Comparison of ENCODE assay signal across 22 mouse cellular contexts in the genomic region with DNA sequence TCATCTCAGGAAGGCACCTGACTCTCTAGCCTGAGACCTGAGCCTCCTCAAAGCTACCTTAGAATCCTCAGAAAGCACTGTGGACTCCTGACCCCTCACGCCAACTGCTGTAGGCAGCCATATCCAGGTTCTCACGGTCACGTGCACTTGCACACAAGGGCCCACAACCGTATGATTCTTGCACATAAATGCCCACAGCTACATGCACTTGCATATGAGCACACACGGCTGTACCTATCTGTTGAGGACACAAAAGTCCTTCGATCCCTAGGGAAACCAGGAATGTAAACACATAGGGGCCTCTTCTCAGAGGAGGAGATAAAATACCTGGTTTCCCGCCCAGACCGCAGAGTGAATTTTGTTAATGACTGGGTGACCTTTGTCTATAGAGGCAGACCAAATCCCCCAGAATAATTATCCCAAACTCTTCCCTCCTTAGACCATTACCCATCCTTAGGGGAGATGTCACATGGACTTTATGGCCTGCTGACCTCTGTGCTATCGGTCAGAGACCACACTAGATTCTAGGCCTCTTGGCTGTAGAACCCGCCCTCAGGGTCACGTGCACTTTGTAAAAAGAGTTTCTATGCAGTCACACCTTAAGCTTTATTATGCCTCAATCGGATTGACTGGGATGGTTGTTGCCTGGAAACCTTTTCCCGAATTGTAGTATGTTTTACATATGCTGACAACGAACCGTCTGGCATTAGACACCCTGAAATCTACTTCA. TPM values are rescaled to one million over a fixed set of nuclear protein-coding genes. Genes with fewer than 3 reads are reported as not detected.
DNase-seq lines count a peak whose midpoint lies in the region; ATAC-seq lines count a peak whose summit lies in the region.
"Had no signal": no experiment of that assay in that cellular context is flagged by ENCODE, and none has a peak within 500 bp of the region (broad histone marks: within the 10 kb centered on the region; RNA-seq: fewer than 3 reads in every experiment).

No protein-coding gene starts in this region.

- H3K4me3 ChIP-seq in heart, embryonic 14.5 days (ENCODE audit: control insufficient read depth in 1 of 2, insufficient read depth in 1 of 2, low read depth in 1 of 2, low read length in 2 of 2): no peak overlapping the region
- no peak overlapping the region for H3K4me3 ChIP-seq in embryonic facial prominence, embryonic 10.5 days
- no peak overlapping the region for H3K4me3 ChIP-seq in intestine, embryonic 16.5 days (ENCODE audit: low read length)
- H3K4me3 ChIP-seq: forebrain, embryonic 10.5 days; myocyte; stomach, embryonic 15.5 days had no signal

- no peaks in the 10 kb centered on the region for H3K27me3 ChIP-seq in heart, embryonic 14.5 days (ENCODE audit: control insufficient read depth, insufficient read depth, low read length)
- H3K27me3 ChIP-seq in embryonic facial prominence, embryonic 10.5 days (replicated peaks; ENCODE audit: low read depth, poor library complexity, severe bottlenecking): no peaks in the 10 kb centered on the region
- no peaks in the 10 kb centered on the region for H3K27me3 ChIP-seq in intestine, embryonic 16.5 days (replicated peaks; ENCODE audit: control insufficient read depth, insufficient read depth, low read length)
- H3K27me3 ChIP-seq: stomach, embryonic 15.5 days had no signal

- no peak overlapping the region for H3K9ac ChIP-seq in heart, embryonic 14.5 days (ENCODE audit: low read length)
- H3K9ac ChIP-seq in intestine, embryonic 16.5 days (ENCODE audit: low read depth, low read length): no peak overlapping the region
- H3K9ac ChIP-seq: hindbrain, embryonic 14.5 days; stomach, embryonic 15.5 days had no signal

- ATAC-seq in heart, embryonic 14.5 days (ENCODE audit: insufficient number of reproducible peaks, insufficient read depth, low FRiP score, low read depth): no peak
- peak; percentile 87 for ATAC-seq in intestine, embryonic 16.5 days

- peaks cover 82% of the 10 kb centered on the region for H3K36me3 ChIP-seq in heart, embryonic 14.5 days (ENCODE audit: control insufficient read depth, insufficient read depth, low read length)
- no peaks in the 10 kb centered on the region for H3K36me3 ChIP-seq in embryonic facial prominence, embryonic 10.5 days (replicated peaks)
- H3K36me3 ChIP-seq in intestine, embryonic 16.5 days (ENCODE audit: control insufficient read depth, insufficient read depth, low read length): peaks cover 22% of the 10 kb centered on the region
- H3K36me3 ChIP-seq: forebrain, embryonic 10.5 days had no signal

- DNase-seq in heart, adult 11 months: no peak
- DNase-seq in embryonic facial prominence, embryonic 10.5 days (ENCODE audit: low spot score): no peak
- DNase-seq in yolk sac, embryonic 10.5 days (ENCODE audit: low spot score): peak; percentile 35
- DNase-seq in urinary bladder, postnatal 4 days (ENCODE audit: low spot score in 2 of 2): no peak
- no peak for DNase-seq in left cerebral cortex, adult 8-10 months (ENCODE audit: low spot score in 2 of 2)
- DNase-seq: adrenal gland, postnatal 10 days; cerebellum, adult 11-12 months; cerebellum, postnatal 14 days; gastrocnemius, postnatal 14 days; kidney, adult 11 months; lung, adult 18-20 months; lung, postnatal 14 days; midbrain, embryonic 14.5 days; right cerebral cortex, postnatal 25 days; thymus, adult 18-20 months had no signal

- WGBS in heart, embryonic 14.5 days: 84% methylated on average over 15 of the region's 15 CpGs
- 91% methylated on average over 15 of the region's 15 CpGs for WGBS in embryonic facial prominence, embryonic 10.5 days
- 62% methylated on average over 15 of the region's 15 CpGs for WGBS in intestine, embryonic 16.5 days

- H3K9me3 ChIP-seq in heart, embryonic 14.5 days (ENCODE audit: control insufficient read depth, low read length): no peaks in the 10 kb centered on the region
- H3K9me3 ChIP-seq in embryonic facial prominence, embryonic 10.5 days: peaks cover 5% of the 10 kb centered on the region; the same call in 1 of the 2 replicates
- no peaks in the 10 kb centered on the region for H3K9me3 ChIP-seq in intestine, embryonic 16.5 days (ENCODE audit: control insufficient read depth, low read length)
- H3K9me3 ChIP-seq: stomach, embryonic 15.5 days had no signal

- peak overlapping the region; percentile 73 to 88; a peak in 3 of 4 replicates for H3K27ac ChIP-seq in heart, embryonic 14.5 days (replicated peaks in 1 of 2; ENCODE audit: control insufficient read depth in 1 of 2, insufficient read depth in 1 of 2, low read depth in 2 of 2, low read length in 2 of 2)
- H3K27ac ChIP-seq in embryonic facial prominence, embryonic 10.5 days (replicated peaks): peak overlapping the region; percentile 81; the same call in 1 of the 2 replicates
- peak overlapping the region; percentile 78 for H3K27ac ChIP-seq in intestine, embryonic 16.5 days (ENCODE audit: low read length)
- H3K27ac ChIP-seq: forebrain, embryonic 10.5 days; hindbrain, embryonic 14.5 days; stomach, embryonic 15.5 days had no signal

- H3K4me2 ChIP-seq in heart, embryonic 14.5 days (ENCODE audit: low read length): no peak overlapping the region
- H3K4me2 ChIP-seq in intestine, embryonic 16.5 days (ENCODE audit: low read depth, low read length): no peak overlapping the region
- H3K4me2 ChIP-seq: hindbrain, embryonic 14.5 days; liver, embryonic 11.5 days; stomach, embryonic 15.5 days had no signal

- peaks cover 23 to 33% of the 10 kb centered on the region in 2 experiments for H3K4me1 ChIP-seq in heart, embryonic 14.5 days (ENCODE audit: control insufficient read depth in 2 of 2, insufficient read depth in 2 of 2, low read length in 2 of 2)
- peaks cover 34% of the 10 kb centered on the region for H3K4me1 ChIP-seq in embryonic facial prominence, embryonic 10.5 days
- H3K4me1 ChIP-seq in intestine, embryonic 16.5 days (ENCODE audit: control insufficient read depth, insufficient read depth, low read length): peaks cover 16% of the 10 kb centered on the region

RNA-seq across cellular contexts. Expression of a gene that starts 58.9 kb away (rescaled TPM):
- polyA plus RNA-seq in heart, embryonic 14.5 days (2014; fragmentation: Nextera tagmentation; extraction: Ambion mirVana): 53.9 and 55.0 TPM in 2 replicates
- 114 and 122 TPM in 2 replicates for polyA plus RNA-seq in embryonic facial prominence, embryonic 10.5 days (2016; fragmentation: Nextera tagmentation; extraction: Ambion mirVana)
- 66.5 and 66.6 TPM in 2 replicates for polyA plus RNA-seq in intestine, embryonic 16.5 days (2015; fragmentation: Nextera tagmentation; extraction: Ambion mirVana)
- 10 to 100 TPM; 48.9 to 66.4 (median 52.1) TPM for total RNA-seq in left cerebral cortex, adult 8-10 months (2022)
